Mouse (Mus musculus): Measurements from ENCODE around the gene Pmpca. TPM values are rescaled to one million over a fixed set of nuclear protein-coding genes. Genes with fewer than 3 reads are reported as not detected.

Gene Pmpca
- polyA plus RNA-seq, 1 experiment: 74.1 TPM

DNA sequence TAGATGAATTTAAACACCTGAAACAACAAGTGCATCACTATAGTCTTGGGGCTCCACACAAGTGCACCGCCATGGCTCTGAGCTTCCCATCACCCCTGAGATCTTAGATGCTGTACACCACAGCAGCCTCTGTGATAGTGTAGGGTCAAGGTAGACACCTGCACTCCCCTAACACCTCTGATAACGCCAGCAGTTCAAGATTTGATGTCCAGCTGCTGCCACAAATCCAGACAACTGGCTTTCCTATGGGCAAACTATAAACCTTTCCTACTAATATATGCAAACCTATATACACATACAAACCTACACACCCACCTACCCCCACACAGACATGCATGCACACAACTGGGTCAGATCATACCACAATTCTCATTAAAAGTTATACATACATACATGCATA is 35.4 kb downstream of the Pmpca start:
- Histone ChIP-seq H3K27me3 (ENCODE audit: control insufficient read depth, insufficient read depth, low read length) (no peaks in the 10 kb centered on the region), H3K4me3 (ENCODE audit: control insufficient read depth, low read depth, low read length) (no peak overlapping the region), H3K27ac (ENCODE audit: control insufficient read depth, insufficient read depth, low read depth, low read length) (no peak overlapping the region), H3K36me3 (ENCODE audit: control insufficient read depth, insufficient read depth, low read length) (peaks cover 17% of the 10 kb centered on the region), H3K4me1 (ENCODE audit: control insufficient read depth, insufficient read depth, low read length) (no peaks in the 10 kb centered on the region)
- no peak for TF ChIP-seq POLR2A (IDR thresholded peaks at IDR 0.05; ENCODE audit: control insufficient read depth, low read depth, low read length)
- TF ChIP-seq CTCF (IDR thresholded peaks at IDR 0.05; ENCODE audit: control insufficient read depth, insufficient read depth, insufficient replicate concordance, low read depth, low read length): no peak

GRCm38 (mm10) chr2:26429851-26430250 is 40.7 kb downstream of the Pmpca start:
- H3K27me3 ChIP-seq (ENCODE audit: control insufficient read depth, insufficient read depth, low read length): no peaks in the 10 kb centered on the region
- no peak overlapping the region for H3K4me3 ChIP-seq (ENCODE audit: control insufficient read depth, low read depth, low read length)
- no peaks in the 10 kb centered on the region for H3K4me1 ChIP-seq (ENCODE audit: control insufficient read depth, insufficient read depth, low read length)
- peaks cover 20% of the 10 kb centered on the region for H3K36me3 ChIP-seq (ENCODE audit: control insufficient read depth, insufficient read depth, low read length)
- H3K27ac ChIP-seq (ENCODE audit: control insufficient read depth, insufficient read depth, low read depth, low read length): no peak overlapping the region
- TF ChIP-seq POLR2A (IDR thresholded peaks at IDR 0.05; ENCODE audit: control insufficient read depth, low read depth, low read length) (no peak), CTCF (IDR thresholded peaks at IDR 0.05; ENCODE audit: control insufficient read depth, insufficient read depth, insufficient replicate concordance, low read depth, low read length) (no peak)

DNA sequence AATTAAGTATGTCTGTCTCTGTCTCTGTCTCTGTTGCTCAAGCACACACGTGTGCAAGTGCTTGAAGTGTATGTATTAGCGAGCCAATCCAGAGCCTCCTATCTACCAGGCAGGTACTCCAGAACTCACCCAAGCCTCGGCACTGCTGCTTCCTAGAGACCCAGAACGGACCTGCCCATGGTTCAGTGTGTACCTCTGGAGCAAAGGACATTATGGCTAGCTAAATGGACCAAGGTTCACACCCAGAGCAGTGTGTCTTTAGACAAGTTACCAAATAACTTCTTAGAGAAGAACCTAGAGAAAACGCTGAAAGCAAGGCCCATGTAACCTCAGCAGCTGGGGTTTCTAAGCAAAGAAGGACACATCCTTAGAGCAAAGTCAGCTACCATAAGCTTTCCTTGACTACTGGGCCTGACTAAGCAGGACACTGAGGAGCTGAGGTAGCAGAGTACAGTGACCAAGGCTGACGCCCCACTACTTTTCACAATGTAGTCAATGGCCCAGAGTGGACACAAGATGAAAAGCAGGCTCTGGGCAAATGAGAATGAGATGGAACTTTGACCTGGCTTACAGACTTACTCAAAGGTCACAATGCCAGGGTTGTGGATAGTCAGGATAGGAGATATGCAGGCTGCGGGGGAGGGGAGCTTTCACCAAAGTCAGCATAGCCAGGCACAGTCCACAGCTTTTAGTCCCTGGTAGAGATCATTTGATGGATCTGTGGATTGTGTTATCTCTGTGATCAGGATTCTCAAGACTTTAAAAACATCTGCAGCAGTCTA is 45.8 kb downstream of the Pmpca start:
- Histone ChIP-seq H3K36me3 (ENCODE audit: control insufficient read depth, insufficient read depth, low read length) (peaks cover 16% of the 10 kb centered on the region), H3K4me1 (ENCODE audit: control insufficient read depth, insufficient read depth, low read length) (no peaks in the 10 kb centered on the region), H3K27ac (ENCODE audit: control insufficient read depth, insufficient read depth, low read depth, low read length) (no peak overlapping the region), H3K27me3 (ENCODE audit: control insufficient read depth, insufficient read depth, low read length) (no peaks in the 10 kb centered on the region), H3K4me3 (ENCODE audit: control insufficient read depth, low read depth, low read length) (no peak overlapping the region)
- TF ChIP-seq POLR2A (IDR thresholded peaks at IDR 0.05; ENCODE audit: control insufficient read depth, low read depth, low read length): no peak
- no peak for TF ChIP-seq CTCF (IDR thresholded peaks at IDR 0.05; ENCODE audit: control insufficient read depth, insufficient read depth, insufficient replicate concordance, low read depth, low read length)

GRCm38 (mm10) chr2:26437221-26437620 is 48.1 kb downstream of the Pmpca start:
- Histone ChIP-seq H3K27ac (ENCODE audit: control insufficient read depth, insufficient read depth, low read depth, low read length) (no peak overlapping the region), H3K4me1 (ENCODE audit: control insufficient read depth, insufficient read depth, low read length) (no peaks in the 10 kb centered on the region; the same call in none of the 2 replicates), H3K27me3 (ENCODE audit: control insufficient read depth, insufficient read depth, low read length) (no peaks in the 10 kb centered on the region), H3K4me3 (ENCODE audit: control insufficient read depth, low read depth, low read length) (no peak overlapping the region), H3K36me3 (ENCODE audit: control insufficient read depth, insufficient read depth, low read length) (peaks cover 12% of the 10 kb centered on the region)
- TF ChIP-seq POLR2A (IDR thresholded peaks at IDR 0.05; ENCODE audit: control insufficient read depth, low read depth, low read length) (no peak), CTCF (IDR thresholded peaks at IDR 0.05; ENCODE audit: control insufficient read depth, insufficient read depth, insufficient replicate concordance, low read depth, low read length) (no peak)

GRCm38 (mm10) chr2:26438373-26438772 is 49.2 kb downstream of the Pmpca start:
- H3K4me1 ChIP-seq (ENCODE audit: control insufficient read depth, insufficient read depth, low read length): no peaks in the 10 kb centered on the region; the same call in none of the 2 replicates
- no peak overlapping the region for H3K27ac ChIP-seq (ENCODE audit: control insufficient read depth, insufficient read depth, low read depth, low read length)
- no peak overlapping the region for H3K4me3 ChIP-seq (ENCODE audit: control insufficient read depth, low read depth, low read length)
- H3K27me3 ChIP-seq (ENCODE audit: control insufficient read depth, insufficient read depth, low read length): no peaks in the 10 kb centered on the region
- H3K36me3 ChIP-seq (ENCODE audit: control insufficient read depth, insufficient read depth, low read length): peaks cover 10% of the 10 kb centered on the region
- TF ChIP-seq POLR2A (IDR thresholded peaks at IDR 0.05; ENCODE audit: control insufficient read depth, low read depth, low read length) (no peak), CTCF (IDR thresholded peaks at IDR 0.05; ENCODE audit: control insufficient read depth, insufficient read depth, insufficient replicate concordance, low read depth, low read length) (no peak)

DNA sequence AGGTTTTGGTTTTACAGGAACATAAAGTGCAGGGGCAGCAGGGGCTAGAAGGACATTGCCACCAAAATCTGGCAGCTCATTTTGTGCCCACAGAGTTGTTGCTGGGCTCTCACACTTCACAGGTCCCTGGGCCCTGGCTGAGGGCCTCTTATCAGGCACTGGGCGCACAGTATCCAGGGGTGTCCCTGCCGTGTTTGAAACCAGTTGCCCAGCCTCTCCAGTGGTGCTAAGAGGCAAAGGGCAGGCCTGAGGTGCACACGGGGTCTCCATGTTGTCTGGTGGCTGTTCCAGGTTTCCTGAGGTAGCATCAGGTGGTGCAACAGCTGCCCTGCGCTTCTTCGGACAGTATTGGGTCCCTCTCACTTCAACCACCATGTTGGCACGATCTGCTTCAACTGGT is 50.5 kb downstream of the Pmpca start:
- TF ChIP-seq POLR2A (IDR thresholded peaks at IDR 0.05; ENCODE audit: control insufficient read depth, low read depth, low read length) (no peak), CTCF (IDR thresholded peaks at IDR 0.05; ENCODE audit: control insufficient read depth, insufficient read depth, insufficient replicate concordance, low read depth, low read length) (no peak)
- H3K27me3 ChIP-seq (ENCODE audit: control insufficient read depth, insufficient read depth, low read length): no peaks in the 10 kb centered on the region
- no peak overlapping the region for H3K4me3 ChIP-seq (ENCODE audit: control insufficient read depth, low read depth, low read length)
- H3K27ac ChIP-seq (ENCODE audit: control insufficient read depth, insufficient read depth, low read depth, low read length): no peak overlapping the region
- H3K36me3 ChIP-seq (ENCODE audit: control insufficient read depth, insufficient read depth, low read length): peaks cover 9% of the 10 kb centered on the region
- H3K4me1 ChIP-seq (ENCODE audit: control insufficient read depth, insufficient read depth, low read length): no peaks in the 10 kb centered on the region; the same call in none of the 2 replicates

DNA sequence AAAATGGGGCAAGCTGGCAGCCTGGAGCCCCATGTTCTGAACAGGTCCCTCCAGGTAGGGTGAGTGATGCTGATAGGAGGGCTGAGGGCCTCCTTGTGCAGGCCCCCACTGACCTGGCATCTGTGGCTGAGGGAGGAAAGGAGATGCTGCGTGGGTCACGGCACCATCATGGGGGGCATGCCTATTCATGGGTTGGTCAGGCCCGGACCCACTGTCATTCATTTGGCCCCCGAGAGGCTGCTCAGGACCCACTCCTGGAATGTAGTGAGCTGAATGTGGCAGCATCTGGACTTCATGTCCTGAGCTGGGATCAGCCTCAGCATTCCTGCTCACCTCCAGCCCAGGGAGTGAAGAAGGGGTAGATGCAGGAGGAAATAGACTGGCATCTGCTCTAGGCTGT is 52.1 kb downstream of the Pmpca start:
- H3K4me3 ChIP-seq (ENCODE audit: control insufficient read depth, low read depth, low read length): no peak overlapping the region
- no peaks in the 10 kb centered on the region; the same call in none of the 2 replicates for H3K4me1 ChIP-seq (ENCODE audit: control insufficient read depth, insufficient read depth, low read length)
- peaks cover 9% of the 10 kb centered on the region for H3K36me3 ChIP-seq (ENCODE audit: control insufficient read depth, insufficient read depth, low read length)
- H3K27me3 ChIP-seq (ENCODE audit: control insufficient read depth, insufficient read depth, low read length): no peaks in the 10 kb centered on the region
- no peak for TF ChIP-seq POLR2A (IDR thresholded peaks at IDR 0.05; ENCODE audit: control insufficient read depth, low read depth, low read length)
- no peak for TF ChIP-seq CTCF (IDR thresholded peaks at IDR 0.05; ENCODE audit: control insufficient read depth, insufficient read depth, insufficient replicate concordance, low read depth, low read length)
- no peak overlapping the region for H3K27ac ChIP-seq (ENCODE audit: control insufficient read depth, insufficient read depth, low read depth, low read length)
